Mouse (Mus musculus) layer of hippocampus, postnatal 25 days (tissue): ENCODE measurements around the gene Rfng. TPM values are rescaled to one million over a fixed set of nuclear protein-coding genes. Genes with fewer than 3 reads are reported as not detected.
"Not testable (repeated sequence)": the region's sequence is repeated elsewhere in the genome, so short reads cannot be mapped to it uniquely, and the experiment has no call there.

Source experiments
- DNase-seq, 2 experiments: peaks; one replicate each; pipeline ENCODE4 v3.0.0; 2022; ENCODE audit warnings: mixed read lengths in 2 of 2, low spot score in 1 of 2; ENCODE audit errors: extremely low spot score in 1 of 2
- total RNA-seq, 2 experiments: library from RNA; stranded (reverse); gene quantifications; 2 replicates each; pipeline ENCODE4 v1.2.3; 2021

Gene Rfng
- total RNA-seq, 2 experiments from 2014 or later, result 68.8 to 74.1 TPM

DNA sequence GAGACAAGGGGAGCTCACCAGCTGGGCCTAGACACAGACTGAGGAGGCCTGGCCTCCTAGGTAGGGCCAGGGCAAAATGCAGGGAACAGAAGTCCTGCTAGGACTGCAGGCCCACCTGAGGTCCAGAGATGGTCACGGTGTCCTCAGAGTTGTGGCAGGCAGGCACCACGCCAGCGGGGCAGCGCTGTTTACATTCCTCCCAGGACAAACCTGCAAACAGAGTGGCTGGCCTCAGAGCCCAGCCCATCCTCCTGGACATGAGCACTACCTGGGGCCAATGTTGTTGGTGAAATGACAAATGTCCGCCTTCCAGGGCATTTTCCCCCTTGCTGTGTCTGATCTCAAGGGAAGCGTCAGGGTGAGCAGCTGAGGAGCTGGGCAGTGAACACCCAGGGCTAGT is 33.4 kb upstream of the Rfng start:
- DNase-seq, result no peak

DNA sequence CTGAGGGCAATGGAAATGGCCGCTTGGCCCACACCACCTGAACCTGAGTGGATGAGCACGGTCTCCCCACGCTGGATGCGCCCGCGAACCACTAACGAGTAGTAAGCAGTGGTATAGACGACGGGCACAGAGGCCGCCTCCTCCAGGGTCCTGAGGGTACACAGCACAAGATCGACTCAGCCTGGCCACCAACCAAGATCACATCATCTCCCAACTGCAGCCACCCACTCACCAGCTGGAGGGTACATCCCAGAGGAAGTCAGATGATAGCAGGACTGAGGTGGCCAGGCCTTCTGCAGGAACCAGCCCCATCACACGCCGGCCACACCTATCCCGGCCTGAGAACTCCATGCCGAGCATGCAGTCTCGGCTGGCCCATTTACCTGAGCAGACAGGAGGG is 28.1 kb upstream of the Rfng start:
- peak in 1 of 2 experiments; percentile 15 for DNase-seq

DNA sequence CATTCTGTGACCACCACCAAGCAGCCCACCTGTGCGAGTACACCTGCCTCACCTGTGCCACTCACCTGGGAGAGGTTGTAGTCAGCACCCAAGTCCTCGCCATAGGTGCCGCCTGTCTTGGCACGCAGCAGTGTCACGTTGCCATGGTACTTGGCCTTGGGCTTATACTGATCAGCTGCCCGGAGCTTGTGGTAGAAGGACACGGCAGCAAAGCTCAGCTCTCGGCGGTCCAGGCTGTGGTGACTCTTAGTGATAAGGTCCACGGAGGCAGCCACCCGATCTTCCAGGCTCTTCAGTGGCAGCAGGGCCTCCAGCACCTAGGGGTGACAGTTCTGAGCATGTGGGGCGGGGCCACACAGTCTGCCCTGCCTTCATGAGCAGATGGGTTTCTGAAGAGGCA is 24.0 kb upstream of the Rfng start:
- DNase-seq, result no peak

DNA sequence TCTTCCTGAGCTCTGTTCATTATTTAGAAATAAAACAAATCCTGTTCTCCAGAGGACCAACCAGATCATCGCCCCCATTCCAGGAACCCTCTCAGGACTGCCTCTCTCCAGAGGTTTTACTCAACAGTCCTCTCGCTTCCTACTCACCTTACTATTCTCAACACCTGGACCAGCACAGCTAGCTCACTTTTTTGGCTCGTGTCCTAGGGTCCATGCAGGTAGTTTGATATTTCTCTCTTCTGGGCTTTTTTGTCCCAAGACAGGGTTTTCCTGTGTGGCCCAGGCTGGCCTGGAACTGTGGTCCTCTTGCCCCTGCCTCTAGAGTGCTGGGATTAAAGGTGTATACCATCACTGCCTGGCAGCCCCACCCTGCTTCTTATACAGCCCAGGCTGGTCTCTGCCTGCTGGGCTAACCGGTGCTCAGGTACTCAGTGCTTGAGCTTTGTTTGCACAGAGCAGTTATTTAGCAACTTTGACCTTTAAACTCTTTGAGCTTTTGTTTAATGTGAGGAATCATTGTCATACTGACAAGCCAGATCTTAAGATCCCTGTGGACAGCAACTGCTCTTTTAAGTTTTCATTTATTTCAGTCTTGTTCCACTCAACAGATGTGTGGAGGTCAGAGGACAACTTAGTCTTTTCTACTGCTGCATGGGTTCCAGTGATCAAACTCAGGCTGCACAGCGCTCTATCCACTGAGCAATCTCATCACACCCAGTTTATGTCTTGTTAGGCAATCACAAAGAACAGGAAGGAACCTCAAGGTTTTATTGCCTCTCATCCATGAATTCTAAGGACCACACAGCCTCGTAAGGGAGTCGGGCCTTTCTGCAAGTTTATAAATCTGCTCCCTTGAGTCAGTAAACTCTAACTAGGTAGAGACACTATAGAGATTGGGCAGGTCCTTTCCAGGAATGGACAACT is 21.6 kb upstream of the Rfng start:
- no peak for DNase-seq

DNA sequence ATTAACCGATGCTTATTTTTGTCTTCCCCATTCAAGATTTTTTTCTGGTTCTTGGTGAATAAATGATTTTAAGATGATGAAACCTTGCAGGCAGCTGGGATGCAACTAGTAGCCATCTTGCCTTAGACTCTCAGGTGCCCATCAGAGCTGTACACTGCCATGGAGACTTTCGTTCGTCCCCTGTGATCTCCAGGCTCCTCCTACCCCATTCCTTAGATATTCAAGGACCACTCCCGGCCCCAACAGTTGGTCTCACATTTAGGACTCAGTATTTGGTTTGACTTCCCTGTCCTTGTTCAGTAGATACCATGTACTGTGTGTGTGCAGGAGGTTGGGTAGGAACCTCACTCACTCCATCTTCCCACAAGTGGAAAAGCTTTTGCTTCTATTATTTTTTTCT is 20.8 kb upstream of the Rfng start:
- no peak for DNase-seq

DNA sequence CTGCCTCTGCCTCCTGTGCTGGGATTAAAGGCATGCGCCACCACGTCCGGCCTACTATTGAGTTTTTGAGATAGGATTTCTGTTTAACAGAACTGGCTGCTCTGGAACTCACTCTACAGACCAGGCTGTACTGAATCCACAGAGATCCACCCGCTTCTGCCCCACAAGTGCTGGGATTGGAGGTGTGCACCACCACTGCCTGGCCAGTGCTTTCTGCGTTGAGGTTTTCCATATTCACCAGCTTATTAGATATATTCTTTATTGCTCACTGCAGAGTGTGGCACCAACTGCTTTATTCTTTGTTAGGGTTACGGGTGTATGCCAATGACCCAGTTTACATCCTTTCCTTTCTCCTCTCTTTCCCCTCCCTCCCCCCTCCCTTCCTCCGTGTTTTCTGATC is 20.3 kb upstream of the Rfng start:
- no peak for DNase-seq

DNA sequence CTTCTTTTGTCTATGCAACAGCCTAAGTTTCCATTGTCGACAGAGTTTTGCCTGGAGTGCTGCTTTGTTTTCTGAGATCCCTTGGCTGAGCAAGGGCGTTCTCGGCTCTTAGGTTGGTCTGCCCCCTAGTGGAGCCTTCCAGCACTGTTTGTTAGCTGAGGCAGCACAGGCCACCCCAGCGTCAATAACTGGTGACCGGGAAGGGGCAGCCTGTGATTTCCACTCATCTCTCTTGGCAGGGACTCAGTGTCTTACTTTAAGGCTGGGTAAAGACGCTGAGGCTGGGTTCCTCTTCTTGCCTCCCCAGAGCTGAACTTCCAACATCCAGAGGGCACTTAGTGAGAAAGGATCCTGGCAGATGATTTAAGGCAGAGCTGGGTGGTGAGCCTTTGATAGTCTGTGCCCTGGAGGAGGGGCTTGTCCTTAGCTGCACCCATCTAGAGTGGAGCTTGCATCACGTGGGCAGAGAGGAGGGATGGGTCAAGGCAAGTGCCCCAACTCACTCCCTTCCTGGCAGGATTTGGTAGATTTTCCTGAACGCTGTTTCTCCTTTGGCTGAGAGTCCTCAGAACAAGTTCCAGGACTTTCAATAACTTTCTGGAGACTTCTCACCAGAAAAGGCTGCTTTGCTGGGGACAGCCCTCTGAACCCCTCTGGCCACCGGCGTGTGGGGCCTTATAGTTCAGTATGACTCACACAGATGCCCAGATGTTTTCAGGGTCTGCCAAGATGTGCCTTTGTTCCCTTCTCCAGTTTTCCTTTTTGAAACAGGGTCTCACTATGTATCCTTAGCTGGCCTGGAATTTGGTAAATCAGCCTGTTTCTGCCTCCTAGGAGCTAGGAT is 16.3 kb upstream of the Rfng start:
- peak; percentile 69 to 94 for DNase-seq

DNA sequence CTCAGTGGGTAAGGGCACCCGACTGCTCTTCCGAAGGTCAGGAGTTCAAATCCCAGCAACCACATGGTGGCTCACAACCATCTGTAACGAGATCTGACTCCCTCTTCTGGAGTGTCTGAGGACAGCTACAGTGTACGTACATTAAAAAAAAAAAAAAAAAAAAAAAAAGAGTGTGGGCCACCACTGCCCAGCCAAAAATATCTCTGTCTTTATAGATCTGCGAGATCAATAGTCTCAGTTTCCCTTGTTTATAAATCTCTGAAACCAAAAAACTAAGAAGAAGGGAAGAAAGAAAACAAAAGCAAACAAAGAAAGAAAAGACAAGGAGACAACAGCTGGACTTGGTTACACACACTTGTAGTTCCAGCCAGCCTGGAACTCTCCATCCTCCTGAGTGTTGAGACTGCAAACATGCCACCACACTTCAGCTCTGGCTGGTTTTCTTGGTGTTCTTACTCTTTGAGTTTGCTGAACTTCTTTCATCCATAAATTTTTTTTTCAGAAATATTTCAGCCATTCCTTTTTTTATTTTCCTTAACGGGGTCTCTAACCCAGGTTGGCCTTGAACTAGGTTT is 15.4 kb upstream of the Rfng start:
- DNase-seq, result no peak

DNA sequence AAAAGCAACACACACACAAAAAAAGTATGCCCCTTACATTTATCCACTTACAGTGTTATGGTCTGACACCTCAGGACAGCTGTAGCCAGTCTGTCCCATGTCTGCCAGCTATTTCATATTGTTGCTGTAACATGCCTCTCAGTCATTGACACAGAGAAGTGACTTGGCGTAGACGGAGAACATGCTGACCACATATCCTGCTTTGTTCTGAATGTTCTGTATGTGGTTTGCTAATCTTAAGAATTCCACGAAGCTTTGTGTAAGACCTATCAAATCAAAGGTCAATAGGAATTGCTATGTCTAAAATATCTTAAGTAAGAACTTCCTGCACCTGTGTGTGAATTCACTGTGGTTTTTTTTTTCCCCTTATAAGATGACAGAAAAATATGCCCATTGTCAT is 14.2 kb upstream of the Rfng start:
- DNase-seq, result no peak

DNA sequence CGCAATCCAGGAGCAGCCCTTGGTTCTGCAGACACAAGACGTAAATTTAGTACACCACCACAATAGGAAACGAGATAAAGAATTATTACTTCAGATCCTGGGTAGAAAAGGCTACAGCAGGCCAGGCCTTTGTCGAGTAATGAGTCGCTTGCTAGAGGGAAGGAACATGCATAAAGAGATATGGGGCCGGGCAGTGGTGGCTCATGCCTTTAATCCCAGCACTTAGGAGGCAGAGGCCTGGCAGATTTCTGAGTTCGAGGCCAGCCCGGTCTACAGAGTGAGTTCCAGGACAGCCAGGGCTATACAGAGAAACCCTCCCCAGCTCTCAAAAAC is 12.6 kb upstream of the Rfng start:
- no peak for DNase-seq

DNA sequence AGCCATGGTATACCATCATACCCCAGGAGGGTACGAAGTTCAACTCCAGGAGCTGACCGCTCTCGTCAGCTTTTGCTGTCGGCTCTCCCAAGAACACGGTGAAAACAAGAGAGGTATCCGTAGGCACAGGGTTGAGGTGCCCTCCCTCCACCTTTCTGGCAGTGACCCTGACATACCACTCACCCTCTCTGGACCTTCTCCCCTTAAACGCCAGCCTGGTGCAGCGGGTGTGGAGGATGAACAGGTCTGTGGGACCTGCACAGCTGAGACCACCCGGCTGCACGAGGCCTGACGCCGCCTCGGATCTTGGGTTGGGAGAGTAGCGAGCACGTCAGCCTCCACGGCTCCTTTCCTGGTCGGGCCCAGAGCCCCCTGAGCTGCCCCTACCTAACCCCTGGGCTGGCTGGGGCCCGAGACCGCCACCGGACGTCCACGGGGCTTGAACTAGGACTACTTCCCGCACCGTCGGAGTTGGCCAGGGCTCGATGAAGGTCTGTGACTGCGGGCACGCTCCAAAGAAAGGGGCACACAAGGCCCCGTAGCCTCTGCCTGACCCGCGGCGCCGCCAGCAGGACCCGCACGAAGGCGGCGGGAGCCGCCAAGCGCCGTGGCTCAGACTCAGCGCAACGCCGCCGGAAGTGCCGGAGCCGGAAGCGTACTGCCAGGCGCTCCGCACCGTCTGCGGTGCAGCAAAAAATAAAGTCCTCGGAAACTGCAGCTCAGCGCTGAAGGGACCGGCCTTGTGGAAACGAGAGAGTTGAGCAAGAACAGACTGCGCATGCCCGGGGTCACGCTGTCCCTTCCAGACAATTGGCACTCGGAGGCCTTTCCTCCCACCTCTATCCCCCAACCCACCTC is 12.0 kb upstream of the Rfng start, which contains the start of gene Dus1l:
Gene Dus1l (minus strand): TSS at position 648 of the 858 bp plus-strand sequence.
- peak; percentile 99 for DNase-seq

DNA sequence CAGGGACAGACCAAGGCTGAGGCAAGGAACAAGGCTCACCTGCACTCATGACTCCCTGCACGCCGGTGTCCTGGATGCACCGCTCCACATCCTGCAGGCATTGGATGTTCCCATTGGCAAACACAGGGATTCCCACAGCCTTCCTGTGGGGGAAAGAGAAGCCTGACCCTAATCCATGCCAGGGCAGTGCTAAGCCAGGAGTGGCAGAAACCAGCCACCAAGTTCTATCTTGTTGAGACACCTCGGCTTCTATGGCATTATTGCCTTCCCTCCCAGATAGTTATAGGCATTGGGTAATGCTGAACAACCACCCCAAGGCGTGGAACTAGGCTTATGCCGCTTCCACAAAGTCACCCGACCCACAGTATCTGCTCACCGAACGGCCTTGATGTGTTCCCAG is 8.6 kb upstream of the Rfng start:
- no peak for DNase-seq

DNA sequence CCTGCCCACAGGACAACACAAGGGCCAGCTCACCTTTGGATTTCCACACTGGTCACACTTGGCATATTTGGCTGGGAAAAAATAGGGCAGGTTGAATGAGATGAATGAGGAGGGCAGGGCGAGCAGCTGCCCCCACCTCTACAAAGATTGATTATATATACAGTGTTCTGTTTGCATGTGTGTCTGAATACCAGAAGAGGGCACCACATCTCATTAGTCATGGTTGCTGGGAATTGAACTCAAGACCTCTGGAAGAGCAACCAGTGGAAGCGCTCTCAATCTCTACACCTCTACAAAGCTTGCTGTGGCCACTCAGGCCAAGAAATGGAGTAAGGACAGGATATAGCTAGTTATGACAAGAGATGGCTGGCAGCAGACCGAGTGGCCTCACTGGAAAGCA is 5.8 kb upstream of the Rfng start:
- DNase-seq, result no peak

DNA sequence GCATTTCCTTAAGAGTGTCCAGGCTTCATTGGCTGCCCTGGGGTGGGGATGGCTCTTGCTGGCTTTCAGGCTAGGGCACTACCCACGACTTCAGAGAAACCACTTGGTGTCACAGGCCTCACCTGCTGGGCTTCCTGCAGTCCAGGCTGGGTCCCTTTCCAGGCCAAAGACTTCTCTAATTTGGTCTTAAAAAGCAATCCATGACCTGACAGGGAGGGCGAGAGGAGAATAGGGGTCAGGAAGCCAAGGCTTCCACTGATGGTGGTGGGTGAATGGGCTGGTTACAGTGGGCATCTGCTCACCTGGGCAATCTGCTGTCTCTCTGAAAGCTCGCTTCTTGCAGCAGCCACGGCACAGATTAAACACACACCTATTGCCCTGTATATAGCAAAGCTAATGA is 5.3 kb upstream of the Rfng start:
- no peak for DNase-seq

DNA sequence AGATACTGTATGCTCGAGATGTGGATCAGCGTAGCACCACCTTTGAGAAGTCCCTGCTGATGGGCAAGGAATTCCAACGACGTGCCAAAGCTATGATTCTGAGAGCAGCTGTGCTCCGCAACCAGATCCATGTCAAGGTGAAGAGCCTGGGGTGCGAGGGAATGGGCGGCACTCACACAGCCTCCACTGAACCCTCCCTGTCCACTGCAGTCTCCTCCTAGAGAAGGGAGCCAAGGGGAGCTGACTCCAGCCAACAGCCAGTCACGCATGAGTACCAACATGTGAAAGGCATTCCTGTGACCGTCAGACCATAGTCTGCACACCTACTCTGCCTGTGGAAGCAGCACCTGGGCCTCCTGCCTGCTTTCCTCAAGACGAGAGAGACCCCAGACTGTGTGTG is 4.5 kb upstream of the Rfng start:
- DNase-seq, result not testable (repeated sequence)

DNA sequence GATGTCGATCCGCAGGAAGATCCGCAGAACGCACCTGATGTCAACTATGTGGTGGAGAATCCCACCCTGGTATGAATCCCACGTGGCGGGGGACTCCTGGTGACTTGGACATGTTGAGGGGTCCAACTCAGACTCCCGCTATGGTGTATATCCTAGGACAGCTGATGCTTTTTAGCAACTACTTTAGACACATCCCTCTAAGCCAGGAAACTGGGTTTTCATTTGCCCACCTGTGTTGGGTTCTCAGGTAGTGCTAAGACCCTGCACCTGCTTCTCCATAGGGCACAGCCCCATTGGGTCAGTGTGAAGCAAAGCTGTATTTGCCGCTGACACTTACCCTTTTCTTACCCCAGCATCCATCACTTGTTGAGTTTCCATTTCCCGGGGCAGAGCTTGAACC is 1.1 kb upstream of the Rfng start:
- DNase-seq, result no peak

DNA sequence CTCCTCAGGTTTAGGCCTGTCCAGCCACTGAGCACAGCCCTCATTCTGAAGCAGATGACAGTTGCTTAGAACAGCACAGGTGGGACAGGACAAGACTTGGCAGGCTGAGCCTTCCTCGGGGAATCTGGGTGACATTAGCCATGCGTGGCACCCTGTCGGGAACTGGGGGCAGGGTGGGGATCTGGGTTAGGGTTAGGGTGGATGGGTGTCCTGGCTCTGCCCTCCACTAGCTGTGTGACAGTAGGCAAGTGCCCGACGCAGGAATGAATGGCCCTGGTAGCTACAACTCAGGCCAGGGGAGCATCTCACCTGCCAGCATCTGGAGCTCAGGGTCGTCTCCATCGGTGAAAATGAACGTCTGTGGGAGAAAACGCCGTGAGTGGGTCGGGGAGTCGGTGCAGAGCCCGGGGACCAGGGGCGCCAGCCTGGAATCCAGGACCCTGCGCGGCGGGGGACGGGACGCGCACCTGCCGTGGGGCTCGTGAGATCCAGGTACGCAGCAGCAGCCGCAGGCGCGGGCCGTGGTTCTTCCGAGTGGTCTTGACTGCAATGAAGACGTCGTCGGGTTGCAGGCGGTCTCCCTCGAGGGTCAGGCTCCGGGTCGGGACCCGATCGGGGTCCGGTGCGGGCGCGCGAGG is 462 bp downstream of the Rfng start:
- DNase-seq, result no peak

DNA sequence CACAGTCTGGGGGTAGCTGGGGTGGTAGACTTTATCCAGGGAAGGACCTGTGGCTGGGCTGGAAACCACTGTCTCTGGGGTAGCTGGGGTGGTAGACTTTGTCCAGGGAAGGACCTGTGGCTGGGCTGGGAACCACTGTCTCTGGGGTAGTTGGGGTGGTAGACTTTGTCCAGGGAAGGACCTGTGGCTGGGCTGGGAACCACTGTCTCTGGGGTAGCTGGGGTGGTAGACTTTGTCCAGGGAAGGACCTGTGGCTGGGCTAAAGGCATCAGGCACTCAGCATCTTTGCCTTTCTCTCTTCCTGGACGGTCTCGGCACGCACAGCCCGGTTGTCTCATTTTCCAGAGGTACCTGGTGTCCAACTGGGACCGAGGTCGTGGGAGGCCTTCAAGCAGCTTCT is 2.6 kb downstream of the Rfng start:
- not testable (repeated sequence) for DNase-seq

DNA sequence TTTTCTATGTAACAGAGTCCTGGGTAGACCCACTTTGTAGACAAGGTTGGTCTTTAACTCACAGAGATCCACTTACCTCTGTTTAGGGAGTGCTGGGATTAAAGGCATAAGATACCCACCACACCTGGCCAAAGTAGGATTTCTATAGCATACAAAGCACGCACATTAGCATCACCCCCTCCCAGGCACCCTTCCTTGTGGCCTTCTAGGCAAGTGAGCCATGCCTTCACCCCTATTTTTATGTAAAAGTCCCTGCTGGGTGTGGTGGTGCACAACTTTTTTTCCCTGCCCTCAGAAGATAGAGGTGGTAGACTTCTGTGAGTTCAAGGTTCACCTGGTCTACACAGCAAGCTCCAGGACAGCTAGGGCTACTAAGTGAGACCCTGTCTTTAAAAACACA is 4.1 kb downstream of the Rfng start:
- DNase-seq, result no peak

DNA sequence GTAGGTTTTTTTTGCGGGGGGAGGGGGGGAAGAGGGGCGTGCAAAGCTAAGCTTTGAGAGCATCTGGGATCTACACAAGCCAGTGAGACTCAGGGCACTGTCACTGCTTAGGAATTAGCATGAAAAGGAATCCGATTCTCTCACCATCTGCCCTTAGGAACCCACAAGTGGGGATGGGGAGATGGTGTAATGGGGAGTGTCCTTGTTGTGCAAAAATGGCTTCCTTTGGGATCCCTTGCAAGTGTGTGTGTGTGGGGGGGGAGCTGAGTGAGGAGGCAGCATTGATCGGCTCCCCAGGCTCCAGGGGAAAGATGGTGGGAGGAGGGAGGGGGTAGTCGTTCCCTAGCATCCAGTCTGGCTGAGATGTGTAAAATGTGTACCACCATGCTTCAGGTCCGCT is 6.9 kb downstream of the Rfng start:
- no peak for DNase-seq
